Mouse (Mus musculus): Measurements from ENCODE around the gene Btbd35f15. TPM values are rescaled to one million over a fixed set of nuclear protein-coding genes. Genes with fewer than 3 reads are reported as not detected.
"Not testable (repeated sequence)": the region's sequence is repeated elsewhere in the genome, so short reads cannot be mapped to it uniquely, and the experiment has no call there.

Gene Btbd35f15
- total RNA-seq (2021): not detected
- long read RNA-seq: 0 reads

GRCm38 (mm10) chrX:33577214-33577613 lies at the start of gene Btbd35f15:
Gene Btbd35f15, minus strand, starts transcription at chrX:33577314.
- DNase-seq (ENCODE audit: low spot score in 2 of 2): not testable (repeated sequence)

Other genes with a start within 250 kb of the Btbd35f15 start
- gene Btbd35f13, start 79.9 kb upstream of the Btbd35f15 start, total RNA-seq (2021): not detected
- not detected for gene Btbd35f14, start 125.0 kb upstream of the Btbd35f15 start, total RNA-seq (2021)